Mouse (Mus musculus): Measurements from ENCODE around the gene Mrfap1.

The Mrfap1 gene

GRCm38 (mm10) chr5:36786052-36786451, 10.5 kb downstream of the Mrfap1 start:
- DNase-seq (ENCODE audit: low spot score) = no peak

DNA sequence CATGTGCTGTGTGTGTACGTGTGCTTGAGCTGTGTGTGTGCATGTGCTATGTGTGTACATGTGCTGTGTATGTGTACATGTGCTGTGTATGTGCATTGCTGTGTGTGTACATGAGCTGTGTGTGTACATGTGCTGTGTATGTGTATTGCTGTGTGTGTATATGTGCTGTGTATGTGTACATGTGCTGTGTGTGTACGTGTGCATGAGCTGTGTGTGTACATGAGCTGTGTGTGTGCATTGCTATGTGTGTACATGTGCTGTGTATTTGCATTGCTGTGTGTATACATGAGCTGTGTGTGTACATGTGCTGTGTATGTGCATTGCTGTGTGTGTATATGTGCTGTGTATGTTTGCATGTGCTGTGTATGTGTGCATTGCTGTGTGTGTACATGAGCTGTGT, 17.1 kb downstream of the Mrfap1 start:
- DNase-seq (ENCODE audit: low spot score) = no peak

DNA sequence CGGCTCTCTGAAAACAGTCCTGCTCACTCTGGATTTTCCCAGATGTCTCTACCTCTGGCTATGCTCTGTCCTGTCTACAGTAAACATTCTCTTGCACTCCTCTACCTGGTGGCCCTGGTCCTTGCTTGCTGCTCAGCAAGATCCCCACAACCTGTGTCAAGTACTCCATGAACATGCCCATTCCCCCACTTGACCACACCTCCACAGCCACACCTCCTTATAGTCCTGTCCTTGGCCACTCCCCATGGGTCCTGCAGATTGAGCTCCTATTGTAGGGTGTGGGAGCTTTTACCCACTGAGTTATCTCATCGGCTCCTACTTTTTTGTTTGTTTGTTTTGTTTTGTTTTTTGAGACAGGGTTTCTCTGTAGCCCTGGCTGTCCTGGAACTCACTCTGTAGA, 17.7 kb downstream of the Mrfap1 start:
- no peak for DNase-seq (ENCODE audit: low spot score)

- DNase-seq (ENCODE audit: low spot score) = no peak
Measured at GRCm38 (mm10) chr5:36777186-36777585, 19.4 kb downstream of the Mrfap1 start.

DNA sequence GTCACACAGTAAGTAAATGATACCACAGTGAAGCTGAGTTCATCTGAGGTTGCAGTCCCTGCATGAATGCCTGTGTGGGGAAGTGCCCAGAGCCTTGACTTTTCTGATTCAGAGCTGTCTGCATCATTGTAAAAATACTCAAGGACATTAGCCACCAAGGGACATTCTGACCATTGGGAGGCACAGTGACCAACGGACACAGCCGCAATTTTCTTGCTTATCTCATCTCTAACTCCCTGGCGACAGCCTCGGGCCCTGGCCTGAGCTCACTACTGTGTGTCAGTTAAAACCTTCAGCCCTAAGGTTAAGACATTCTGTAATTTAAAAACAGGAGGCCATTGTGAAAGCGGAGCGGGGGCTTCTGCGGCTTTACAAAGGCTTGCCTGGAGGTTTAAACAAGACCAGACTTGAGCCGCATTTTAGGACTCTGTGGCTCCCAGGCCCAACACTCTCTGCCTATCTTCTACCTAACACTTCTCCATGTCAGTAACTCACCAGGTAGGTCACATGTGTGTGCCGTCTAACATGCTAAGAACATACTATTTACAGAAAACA, 20.5 kb downstream of the Mrfap1 start:
- no peak for DNase-seq (ENCODE audit: low spot score)

- DNase-seq (ENCODE audit: low spot score) = no peak
Measured at GRCm38 (mm10) chr5:36775317-36775716, 21.3 kb downstream of the Mrfap1 start.

- no peak for DNase-seq (ENCODE audit: low spot score)
Measured at GRCm38 (mm10) chr5:36772586-36772985, 24.0 kb downstream of the Mrfap1 start.

- no peak for DNase-seq (ENCODE audit: low spot score)
Measured at GRCm38 (mm10) chr5:36769603-36770002, 27.0 kb downstream of the Mrfap1 start.

- no peak for DNase-seq (ENCODE audit: low spot score)
Measured at GRCm38 (mm10) chr5:36766958-36767703, 29.4 kb downstream of the Mrfap1 start.

- DNase-seq (ENCODE audit: low spot score) = no peak
Measured at GRCm38 (mm10) chr5:36759848-36760247, 36.7 kb downstream of the Mrfap1 start.

DNA sequence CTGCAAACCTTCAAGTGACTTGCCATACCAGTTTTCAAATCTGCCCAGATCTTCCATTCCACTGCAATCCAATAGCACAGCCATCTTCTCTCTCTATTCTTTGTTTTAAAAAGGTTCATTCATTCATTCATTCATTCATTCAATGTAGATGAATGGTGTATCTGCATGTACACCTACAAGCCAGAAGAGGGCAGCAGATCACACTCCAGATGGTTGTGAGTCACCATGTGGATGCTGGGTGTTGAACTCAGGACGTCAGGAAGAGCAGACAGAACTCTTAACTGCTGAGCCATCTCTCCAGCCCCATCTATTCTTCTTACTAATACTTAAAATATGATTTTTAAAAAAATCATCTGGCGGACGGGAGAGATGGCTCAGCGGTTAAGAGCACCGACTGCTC, 39.5 kb downstream of the Mrfap1 start:
- DNase-seq (ENCODE audit: low spot score) = no peak

GRCm38 (mm10) chr5:36750119-36751078, 46.2 kb downstream of the Mrfap1 start:
- no peak for DNase-seq (ENCODE audit: low spot score)

GRCm38 (mm10) chr5:36748536-36749061, 48.0 kb downstream of the Mrfap1 start, which contains the start of gene Bloc1s4:
TSS of gene Bloc1s4 (minus strand) at chr5:36748650.
- peak; percentile 88 for DNase-seq (ENCODE audit: low spot score)

DNA sequence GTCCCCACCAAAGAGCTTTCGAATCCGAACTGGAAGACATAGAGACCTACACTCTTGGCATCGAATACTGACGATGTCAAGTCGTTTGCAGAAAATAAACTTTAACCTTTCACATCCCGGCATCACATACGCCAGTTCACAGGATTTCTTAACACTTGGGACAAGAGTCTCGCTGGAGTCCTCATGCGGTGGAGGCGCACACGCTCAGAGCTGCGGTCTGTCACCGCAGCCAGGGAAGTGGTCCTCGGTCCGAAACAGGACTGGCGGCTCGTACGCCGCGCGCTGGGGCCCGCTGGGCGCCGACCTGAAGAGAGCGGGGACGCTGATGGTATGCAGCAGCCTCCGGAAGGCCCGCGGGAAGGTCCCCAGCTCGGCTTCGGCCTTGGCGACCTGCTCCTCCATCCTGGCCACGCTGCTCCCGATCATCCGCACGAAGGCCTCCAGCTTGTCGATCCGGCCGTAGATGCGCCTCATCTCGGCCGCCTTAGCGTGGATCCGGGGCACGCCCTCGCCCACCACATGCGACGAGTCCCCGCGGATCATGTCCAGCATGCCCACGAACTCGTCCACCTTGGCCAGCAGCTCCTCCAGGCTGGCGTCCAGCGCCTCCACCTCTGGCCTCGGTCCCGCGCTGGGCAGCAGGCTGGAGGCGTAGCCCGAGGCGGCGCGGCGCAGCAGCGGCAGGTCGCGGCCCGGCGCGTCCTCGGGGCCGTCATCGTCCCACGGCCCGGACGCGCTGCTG, 48.6 kb downstream of the Mrfap1 start:
- no peak for DNase-seq (ENCODE audit: low spot score)

GRCm38 (mm10) chr5:36747071-36747470, 49.5 kb downstream of the Mrfap1 start:
- no peak for DNase-seq (ENCODE audit: low spot score)

Data from left cerebral cortex, adult 11 months (tissue).